Mouse (Mus musculus) left cerebral cortex, postnatal 4 days (tissue): Measurements from ENCODE around the gene Mageb5. TPM values are rescaled to one million over a fixed set of nuclear protein-coding genes. Genes with fewer than 3 reads are reported as not detected.
"Not testable (repeated sequence)": the region's sequence is repeated elsewhere in the genome, so short reads cannot be mapped to it uniquely, and the experiment has no call there.

ENCODE experiments used
- DNase-seq: peaks from one replicate; pipeline ENCODE4 v3.0.0-alpha.2; 2022
- intact Hi-C: fragments of 180-260 bp; cut with DNase I; formaldehyde crosslinking; loops from one replicate; pipeline ENCODE4 v1.15.1; 2025
- total RNA-seq, 2 experiments: library from RNA; stranded (reverse); gene quantifications; 2 replicates each; pipeline ENCODE4 v1.2.3; 2021

The Mageb5 gene
- total RNA-seq = not detected

- DNase-seq, intact Hi-C loops: not testable (repeated sequence)
Measured at GRCm38 (mm10) chrX:91782918-91783317, at the start of gene Mageb5. TSS of gene Mageb5 (minus strand) at chrX:91783018.

- intact Hi-C loops, DNase-seq: not testable (repeated sequence)
Measured at GRCm38 (mm10) chrX:91759591-91760226, 23.1 kb downstream of the Mageb5 start.

Other genes with a start within 250 kb of the Mageb5 start
- not detected for gene 1700084M14Rik, start 207.1 kb downstream of the Mageb5 start, total RNA-seq
- not detected for gene Gm14781, start 150.8 kb downstream of the Mageb5 start, total RNA-seq
- not detected for gene Mageb1, start 233.3 kb upstream of the Mageb5 start, total RNA-seq